Mouse (Mus musculus): ENCODE measurements around the gene Rlim. TPM values are rescaled to one million over a fixed set of nuclear protein-coding genes. Genes with fewer than 3 reads are reported as not detected.

Rlim gene
- polyA plus RNA-seq, 1 experiment from 2014 or later, result 48.7 TPM

DNA sequence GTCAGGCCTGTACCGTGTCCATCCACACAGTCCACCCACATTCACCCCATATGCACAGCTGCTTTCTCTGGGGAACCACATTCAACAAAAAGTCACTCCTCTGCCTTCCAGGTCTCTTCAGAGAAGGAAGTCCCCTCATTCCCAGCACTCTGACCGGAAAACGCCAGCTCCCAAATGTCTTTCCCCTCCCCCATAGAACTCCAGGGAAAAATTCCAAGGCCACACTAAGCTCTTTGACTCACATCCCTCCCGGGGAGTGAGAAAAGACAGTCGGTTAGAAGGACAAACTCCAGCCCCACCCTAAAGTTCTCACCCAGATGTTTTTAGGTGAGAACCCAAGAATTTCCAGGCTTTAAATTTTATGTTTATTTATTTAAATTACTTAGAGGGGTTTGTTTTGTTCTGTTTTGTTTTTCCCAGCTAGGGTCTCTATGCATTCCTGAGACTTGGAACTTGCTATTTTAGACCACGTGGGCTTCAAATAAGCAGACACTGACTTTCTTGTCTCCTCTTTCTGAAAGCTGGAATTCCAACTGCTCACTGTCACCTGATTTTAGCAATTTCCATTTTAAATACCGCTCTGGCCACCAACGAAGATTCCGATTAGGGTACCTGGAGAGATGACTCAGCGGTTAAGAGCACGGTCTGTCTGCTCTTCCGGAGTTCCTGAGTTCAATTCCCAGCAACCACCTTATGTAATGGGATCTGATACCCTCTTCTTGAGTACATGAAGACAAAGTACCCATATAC, 6.3 kb upstream of the Rlim start:
- DNase-seq (ENCODE audit: low spot score) (no peak), ATAC-seq (replicated peaks; ENCODE audit: low FRiP score) (no peak)
- WGBS, result 23% methylated on average over 12 of the region's 12 CpGs
- no peak overlapping the region for H3K27ac ChIP-seq (ENCODE audit: low read depth, low read length)
- no peak overlapping the region for H3K4me3 ChIP-seq (ENCODE audit: low read depth, low read length)
- peaks cover 23% of the 10 kb centered on the region for H3K27me3 ChIP-seq (ENCODE audit: control insufficient read depth, insufficient read depth, low read length)
- no peak overlapping the region for H3K9ac ChIP-seq (ENCODE audit: low read length)
- H3K9me3 ChIP-seq (ENCODE audit: control insufficient read depth, low read length), result no peaks in the 10 kb centered on the region
- no peaks in the 10 kb centered on the region for H3K4me1 ChIP-seq (replicated peaks; ENCODE audit: control insufficient read depth, insufficient read depth, low read length)
- no peak overlapping the region for H3K4me2 ChIP-seq (ENCODE audit: low read depth, low read length, severe bottlenecking)
- no peaks in the 10 kb centered on the region for H3K36me3 ChIP-seq (ENCODE audit: control insufficient read depth, insufficient read depth, low read length)

DNA sequence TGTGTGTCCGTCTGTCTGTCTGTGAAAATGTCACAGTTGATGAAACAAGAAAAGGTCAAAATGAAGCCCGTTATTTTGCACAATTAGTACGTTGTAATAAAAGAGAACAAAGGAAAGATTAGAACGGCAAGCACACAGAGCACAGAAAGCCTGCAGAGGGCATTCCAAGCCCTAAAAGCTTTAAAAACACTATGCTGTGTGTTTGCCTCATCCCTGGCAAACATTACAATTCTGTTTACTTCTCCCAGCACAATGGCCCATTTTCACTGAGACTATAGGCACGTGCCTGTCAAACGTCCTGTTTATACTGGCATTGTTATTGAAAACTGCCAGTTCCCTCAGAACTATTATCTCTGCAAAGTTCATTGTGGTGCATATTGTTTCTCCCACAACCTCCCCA, 5.1 kb upstream of the Rlim start:
- Histone ChIP-seq H3K4me1 (replicated peaks; ENCODE audit: control insufficient read depth, insufficient read depth, low read length) (no peaks in the 10 kb centered on the region), H3K9me3 (ENCODE audit: control insufficient read depth, low read length) (no peaks in the 10 kb centered on the region), H3K4me2 (ENCODE audit: low read depth, low read length, severe bottlenecking) (no peak overlapping the region), H3K36me3 (ENCODE audit: control insufficient read depth, insufficient read depth, low read length) (no peaks in the 10 kb centered on the region), H3K27ac (ENCODE audit: low read depth, low read length) (no peak overlapping the region), H3K9ac (ENCODE audit: low read length) (no peak overlapping the region), H3K27me3 (ENCODE audit: control insufficient read depth, insufficient read depth, low read length) (peaks cover 23% of the 10 kb centered on the region), H3K4me3 (ENCODE audit: low read depth, low read length) (no peak overlapping the region)
- WGBS, result 18% methylated on average over 6 of the region's 6 CpGs
- DNase-seq (ENCODE audit: low spot score) (no peak), ATAC-seq (replicated peaks; ENCODE audit: low FRiP score) (no peak)

DNA sequence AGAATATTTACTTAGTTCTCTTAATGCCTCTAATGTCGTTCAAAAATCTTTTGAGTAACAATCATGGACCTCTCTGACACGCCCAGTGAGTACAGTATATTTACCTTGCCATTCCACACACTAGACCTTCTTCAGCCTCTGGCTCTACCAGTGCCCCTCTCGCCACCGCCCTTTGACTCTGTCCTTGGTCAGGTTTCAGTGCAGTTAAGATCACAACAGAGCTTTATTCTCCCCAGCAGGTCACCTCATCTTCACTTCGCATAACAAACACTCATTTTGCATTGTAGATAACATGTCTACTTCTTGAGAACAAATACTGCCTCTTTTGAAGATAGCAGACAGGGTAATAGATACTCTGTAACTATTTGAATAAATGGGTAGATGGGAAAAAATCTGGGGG, 3.9 kb upstream of the Rlim start:
- H3K4me1 ChIP-seq (replicated peaks; ENCODE audit: control insufficient read depth, insufficient read depth, low read length), result no peaks in the 10 kb centered on the region
- H3K4me2 ChIP-seq (ENCODE audit: low read depth, low read length, severe bottlenecking), result no peak overlapping the region
- no peaks in the 10 kb centered on the region for H3K9me3 ChIP-seq (ENCODE audit: control insufficient read depth, low read length)
- peaks cover 23% of the 10 kb centered on the region for H3K27me3 ChIP-seq (ENCODE audit: control insufficient read depth, insufficient read depth, low read length)
- WGBS, result 32% methylated on average over 5 of the region's 5 CpGs
- DNase-seq (ENCODE audit: low spot score) (no peak), ATAC-seq (replicated peaks; ENCODE audit: low FRiP score) (no peak)
- no peak overlapping the region for H3K4me3 ChIP-seq (ENCODE audit: low read depth, low read length)
- no peaks in the 10 kb centered on the region for H3K36me3 ChIP-seq (ENCODE audit: control insufficient read depth, insufficient read depth, low read length)
- no peak overlapping the region for H3K9ac ChIP-seq (ENCODE audit: low read length)
- no peak overlapping the region for H3K27ac ChIP-seq (ENCODE audit: low read depth, low read length)

- peaks cover 18% of the 10 kb centered on the region for H3K27me3 ChIP-seq (ENCODE audit: control insufficient read depth, insufficient read depth, low read length)
- ATAC-seq (replicated peaks; ENCODE audit: low FRiP score) (no peak), DNase-seq (ENCODE audit: low spot score) (no peak)
- H3K4me3 ChIP-seq (ENCODE audit: low read depth, low read length), result peak overlapping the region; percentile 21; the same call in 1 of the 2 replicates
- peak overlapping the region; percentile 46; the same call in 1 of the 2 replicates for H3K4me2 ChIP-seq (ENCODE audit: low read depth, low read length, severe bottlenecking)
- no peaks in the 10 kb centered on the region for H3K4me1 ChIP-seq (replicated peaks; ENCODE audit: control insufficient read depth, insufficient read depth, low read length)
- no peaks in the 10 kb centered on the region for H3K36me3 ChIP-seq (ENCODE audit: control insufficient read depth, insufficient read depth, low read length)
- H3K27ac ChIP-seq (ENCODE audit: low read depth, low read length), result peak overlapping the region; percentile 41; the same call in 1 of the 2 replicates
- H3K9ac ChIP-seq (ENCODE audit: low read length), result no peak overlapping the region
- H3K9me3 ChIP-seq (ENCODE audit: control insufficient read depth, low read length), result no peaks in the 10 kb centered on the region
- WGBS, result 81% methylated on average over 10 of the region's 10 CpGs
Observed at GRCm38 (mm10) chrX:103981806-103982205, 722 bp upstream of the Rlim start.

DNA sequence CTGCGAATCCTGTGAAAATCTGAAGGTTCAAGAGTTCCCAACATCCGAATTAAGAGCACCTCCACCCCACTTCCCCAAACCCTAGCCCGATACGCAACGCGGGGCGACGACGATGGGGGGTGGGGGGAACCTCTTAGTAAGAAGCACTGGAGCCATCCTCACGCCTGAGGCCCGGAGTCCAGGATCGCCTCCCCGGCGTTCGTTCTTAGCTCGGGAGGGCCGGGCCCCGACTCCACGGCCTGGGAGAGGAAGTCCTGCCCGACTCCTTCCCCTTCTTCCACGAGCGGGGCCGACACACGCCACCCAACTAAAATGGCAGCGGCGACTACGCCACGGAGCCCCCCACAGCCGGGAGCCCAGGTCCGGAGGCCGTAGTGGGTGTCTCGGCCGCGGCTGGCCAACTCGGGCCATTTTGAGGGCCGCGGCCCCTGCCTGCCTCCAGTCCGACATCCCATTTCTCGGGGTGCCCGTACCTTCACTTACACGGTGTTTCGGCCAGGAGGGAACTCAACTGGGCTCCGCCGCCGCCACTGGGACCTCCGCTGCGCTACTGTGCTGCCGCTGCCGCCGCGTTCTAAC, 405 bp downstream of the Rlim start:
- Histone ChIP-seq H3K4me1 (replicated peaks; ENCODE audit: control insufficient read depth, insufficient read depth, low read length) (no peaks in the 10 kb centered on the region), H3K27me3 (ENCODE audit: control insufficient read depth, insufficient read depth, low read length) (peaks cover 10% of the 10 kb centered on the region), H3K4me3 (ENCODE audit: low read depth, low read length) (peak overlapping the region; percentile 69), H3K9ac (ENCODE audit: low read length) (peak overlapping the region; percentile 77), H3K9me3 (ENCODE audit: control insufficient read depth, low read length) (no peaks in the 10 kb centered on the region), H3K4me2 (ENCODE audit: low read depth, low read length, severe bottlenecking) (peak overlapping the region; percentile 52; the same call in 1 of the 2 replicates), H3K27ac (ENCODE audit: low read depth, low read length) (peak overlapping the region; percentile 64; the same call in 1 of the 2 replicates), H3K36me3 (ENCODE audit: control insufficient read depth, insufficient read depth, low read length) (no peaks in the 10 kb centered on the region)
- WGBS, result 25% methylated on average over 46 of the region's 51 CpGs
- ATAC-seq (replicated peaks; ENCODE audit: low FRiP score) (peak; percentile 55), DNase-seq (ENCODE audit: low spot score) (peak; percentile 64)

GRCm38 (mm10) chrX:103980036-103980435, 1.0 kb downstream of the Rlim start:
- ATAC-seq (replicated peaks; ENCODE audit: low FRiP score) (no peak), DNase-seq (ENCODE audit: low spot score) (peak; percentile 56)
- H3K9me3 ChIP-seq (ENCODE audit: control insufficient read depth, low read length), result no peaks in the 10 kb centered on the region
- H3K4me2 ChIP-seq (ENCODE audit: low read depth, low read length, severe bottlenecking), result peak overlapping the region; percentile 52
- H3K4me1 ChIP-seq (replicated peaks; ENCODE audit: control insufficient read depth, insufficient read depth, low read length), result no peaks in the 10 kb centered on the region
- 16% methylated on average over 12 of the region's 12 CpGs for WGBS
- H3K9ac ChIP-seq (ENCODE audit: low read length), result peak overlapping the region; percentile 77
- H3K27me3 ChIP-seq (ENCODE audit: control insufficient read depth, insufficient read depth, low read length), result peaks cover 7% of the 10 kb centered on the region
- no peaks in the 10 kb centered on the region for H3K36me3 ChIP-seq (ENCODE audit: control insufficient read depth, insufficient read depth, low read length)
- no peak overlapping the region; the same call in 1 of the 2 replicates for H3K27ac ChIP-seq (ENCODE audit: low read depth, low read length)
- H3K4me3 ChIP-seq (ENCODE audit: low read depth, low read length), result peak overlapping the region; percentile 69

DNA sequence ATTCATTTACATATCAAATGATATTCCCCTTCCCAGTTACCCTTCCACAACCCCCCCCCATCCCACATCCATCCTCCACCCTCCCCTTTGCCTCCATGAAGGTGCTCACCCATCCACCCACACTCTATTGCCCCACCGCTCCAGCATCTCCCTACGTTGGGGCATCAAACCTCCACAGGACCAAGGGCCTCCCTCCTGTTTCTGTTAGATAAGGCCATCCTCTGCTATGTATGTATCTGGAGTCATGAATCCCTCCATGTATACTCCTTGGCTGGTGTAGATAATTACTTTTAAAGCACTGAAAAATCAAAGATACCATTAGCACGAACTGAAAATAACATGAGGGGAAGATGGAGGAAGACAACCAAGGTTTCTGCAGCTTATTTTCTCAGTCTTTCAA, 41.4 kb downstream of the Rlim start:
- no peaks in the 10 kb centered on the region for H3K9me3 ChIP-seq (ENCODE audit: control insufficient read depth, low read length)
- H3K4me3 ChIP-seq (ENCODE audit: low read depth, low read length), result no peak overlapping the region
- no peak overlapping the region for H3K4me2 ChIP-seq (ENCODE audit: low read depth, low read length, severe bottlenecking)
- H3K4me1 ChIP-seq (replicated peaks; ENCODE audit: control insufficient read depth, insufficient read depth, low read length), result no peaks in the 10 kb centered on the region
- no peak overlapping the region for H3K27ac ChIP-seq (ENCODE audit: low read depth, low read length)
- no peak for DNase-seq (ENCODE audit: low spot score)
- ATAC-seq (replicated peaks; ENCODE audit: low FRiP score), result no peak
- H3K9ac ChIP-seq (ENCODE audit: low read length), result no peak overlapping the region
- no peaks in the 10 kb centered on the region for H3K36me3 ChIP-seq (ENCODE audit: control insufficient read depth, insufficient read depth, low read length)
- peaks cover 8% of the 10 kb centered on the region; the same call in 1 of the 2 replicates for H3K27me3 ChIP-seq (ENCODE audit: control insufficient read depth, insufficient read depth, low read length)
- WGBS, result 92% methylated on average over 3 of the region's 3 CpGs

- no peaks in the 10 kb centered on the region for H3K36me3 ChIP-seq (ENCODE audit: control insufficient read depth, insufficient read depth, low read length)
- no peak overlapping the region for H3K4me2 ChIP-seq (ENCODE audit: low read depth, low read length, severe bottlenecking)
- DNase-seq (ENCODE audit: low spot score), result no peak
- WGBS, result 21% methylated on average over 3 of the region's 3 CpGs
- ATAC-seq (replicated peaks; ENCODE audit: low FRiP score), result no peak
- no peaks in the 10 kb centered on the region for H3K4me1 ChIP-seq (replicated peaks; ENCODE audit: control insufficient read depth, insufficient read depth, low read length)
- no peak overlapping the region for H3K9ac ChIP-seq (ENCODE audit: low read length)
- H3K9me3 ChIP-seq (ENCODE audit: control insufficient read depth, low read length), result no peaks in the 10 kb centered on the region
- H3K27me3 ChIP-seq (ENCODE audit: control insufficient read depth, insufficient read depth, low read length), result peaks cover 9% of the 10 kb centered on the region; the same call in 1 of the 2 replicates
- no peak overlapping the region for H3K27ac ChIP-seq (ENCODE audit: low read depth, low read length)
- no peak overlapping the region for H3K4me3 ChIP-seq (ENCODE audit: low read depth, low read length)
Observed at GRCm38 (mm10) chrX:103937333-103937732, 43.8 kb downstream of the Rlim start.

All from forebrain, embryonic 11.5 days (tissue).